Mouse (Mus musculus) adipocyte (in vitro differentiated cells): ENCODE measurements around the gene Sec23b.
"Not testable (repeated sequence)": the region's sequence is repeated elsewhere in the genome, so short reads cannot be mapped to it uniquely, and the experiment has no call there.

Experiments used
- DNase-seq: peaks from one replicate; pipeline ENCODE4 v3.0.0-alpha.2; 2016; ENCODE audit warnings: low spot score

The Sec23b gene

DNA sequence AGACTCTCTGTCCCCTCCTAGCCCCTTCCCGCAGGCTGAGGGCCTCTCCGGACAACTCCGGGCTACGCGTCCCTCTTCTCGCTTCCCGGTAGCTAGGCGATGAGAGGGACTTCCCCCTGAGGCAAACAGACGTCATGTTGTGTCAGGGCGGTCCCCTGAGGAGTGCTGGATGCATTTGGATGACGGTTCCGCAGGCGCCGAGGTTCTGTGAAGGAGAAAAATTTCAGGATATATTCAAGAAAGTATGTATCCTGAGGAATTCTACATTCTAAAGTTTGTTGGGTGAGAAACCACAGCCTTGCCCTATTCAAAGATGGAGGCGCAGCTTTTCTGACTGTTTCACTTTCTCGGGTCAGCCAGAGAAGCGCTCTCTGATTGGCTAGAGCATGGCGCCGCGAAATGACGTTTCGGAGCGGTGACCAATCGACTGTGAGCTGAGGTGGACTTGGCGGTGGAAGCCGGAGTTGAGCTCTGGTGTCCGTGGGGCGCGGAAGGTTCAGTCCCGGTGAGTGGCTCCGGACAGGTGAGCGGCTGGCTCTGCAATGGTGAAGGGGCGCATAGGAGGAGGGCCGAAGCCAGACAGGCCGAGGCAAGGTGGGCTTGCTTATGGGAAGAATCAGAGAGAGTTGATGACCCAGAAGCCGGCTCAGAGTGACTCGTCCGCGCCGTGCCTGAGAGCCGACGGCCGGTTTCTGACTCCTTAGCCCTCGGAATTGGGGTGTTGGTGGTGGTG lies at the start of gene Sec23b:
Gene Sec23b (plus strand): TSS at position 410 of the 733 bp plus-strand sequence.
- peak; percentile 98 for DNase-seq

DNA sequence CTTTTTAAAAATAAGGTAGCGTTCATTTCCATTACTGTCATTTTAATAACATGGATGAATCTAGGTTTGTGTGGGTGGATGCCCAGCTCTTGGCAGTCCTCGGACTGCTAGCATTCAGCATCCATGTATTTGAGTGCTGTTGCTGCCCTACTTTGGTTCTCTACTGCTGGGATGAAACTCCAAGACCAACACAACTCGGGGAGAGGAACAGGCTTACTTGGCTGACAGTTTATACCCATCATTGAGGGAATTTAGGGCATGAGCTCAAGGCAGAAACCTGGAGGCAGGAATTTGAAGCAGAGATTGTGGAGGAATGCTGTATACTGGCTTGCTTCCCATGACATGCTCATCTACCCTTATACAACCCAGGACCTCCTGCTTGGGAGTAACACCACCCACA lies 41.4 kb upstream of the Sec23b start:
- DNase-seq = no peak

DNA sequence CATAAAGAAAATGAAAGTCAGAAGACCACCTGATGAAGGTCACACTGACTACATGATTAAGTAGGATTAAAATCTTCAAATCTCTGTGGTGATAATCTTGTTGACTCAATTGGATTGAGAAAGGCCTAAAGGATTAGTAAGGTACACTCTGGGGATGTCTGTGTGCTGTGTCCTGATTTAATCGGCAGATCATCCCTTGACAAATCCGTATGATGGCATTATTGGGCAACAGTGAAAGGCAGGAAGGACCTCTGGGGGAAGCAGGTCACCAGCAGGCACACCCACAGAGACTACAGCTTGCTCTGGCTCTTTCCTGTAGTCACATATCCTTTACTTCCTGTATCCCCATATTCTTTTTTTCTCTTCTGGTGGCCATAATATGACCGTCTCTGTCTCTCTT lies 36.3 kb upstream of the Sec23b start:
- DNase-seq = no peak

DNA sequence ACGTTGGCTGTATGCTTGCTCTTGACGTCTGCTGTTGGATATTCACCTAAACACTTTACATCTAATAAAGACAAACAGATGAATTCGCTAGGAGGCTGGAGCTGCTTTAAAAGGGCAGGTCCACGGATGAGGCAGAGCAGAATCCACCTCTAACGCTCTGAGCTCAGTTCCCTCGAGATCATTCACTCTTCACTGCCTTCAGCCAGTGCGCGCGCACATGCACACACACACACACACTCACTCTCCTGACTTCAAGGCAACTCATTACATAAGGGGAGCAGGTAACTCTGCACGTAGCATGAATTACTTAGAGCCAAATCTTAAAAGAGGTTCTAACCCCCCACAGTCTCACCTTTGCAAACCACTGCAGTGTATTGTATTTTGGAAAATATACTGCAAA lies 30.2 kb upstream of the Sec23b start:
- no peak for DNase-seq

DNA sequence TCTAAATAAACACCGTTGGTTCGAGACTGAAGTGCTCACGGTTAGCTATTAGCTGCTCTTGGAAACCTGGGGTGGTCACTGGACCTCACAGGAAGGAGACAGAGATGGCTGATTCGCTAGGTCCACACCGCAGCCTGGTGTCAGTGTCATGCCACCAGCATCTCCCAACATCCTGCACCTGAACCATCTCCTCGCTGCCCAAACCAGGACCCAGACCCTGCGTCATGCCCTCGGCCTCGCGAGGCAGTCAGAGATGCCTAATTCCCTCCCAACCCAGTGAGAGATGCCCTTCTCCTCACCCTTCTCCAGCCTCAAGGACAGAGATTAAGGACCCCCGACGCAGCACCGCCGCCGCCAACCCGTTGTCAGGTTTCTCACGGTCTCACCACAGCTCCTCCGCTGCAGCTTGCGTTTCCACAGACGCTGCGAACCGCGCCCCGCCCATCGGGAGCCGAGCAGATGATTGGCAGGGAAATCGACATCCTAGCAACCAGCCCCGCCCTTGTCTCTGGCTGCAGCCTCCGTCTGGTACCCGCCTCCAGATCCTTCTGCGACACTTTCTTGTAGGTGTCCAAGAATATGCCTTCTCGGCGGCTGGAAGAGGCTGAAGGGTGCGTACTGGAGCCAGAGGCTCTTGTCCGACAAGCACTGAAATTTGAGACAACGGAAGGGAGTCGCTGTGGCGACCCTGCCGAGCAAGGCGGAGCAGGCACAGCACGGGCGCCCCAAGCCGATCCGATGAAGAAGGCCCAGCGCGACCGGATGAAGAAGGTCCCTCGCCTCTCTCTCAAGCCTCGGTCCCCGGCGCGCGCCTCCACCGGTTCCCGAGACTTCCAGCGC lies 28.8 kb upstream of the Sec23b start, which contains the start of the genes Dzank1 and Polr3f:
Gene Dzank1 (minus strand): TSS at position 434 of the 840 bp plus-strand sequence.
Gene Polr3f (plus strand): TSS at position 738 of the 840 bp plus-strand sequence.
- DNase-seq = peak; percentile 98

DNA sequence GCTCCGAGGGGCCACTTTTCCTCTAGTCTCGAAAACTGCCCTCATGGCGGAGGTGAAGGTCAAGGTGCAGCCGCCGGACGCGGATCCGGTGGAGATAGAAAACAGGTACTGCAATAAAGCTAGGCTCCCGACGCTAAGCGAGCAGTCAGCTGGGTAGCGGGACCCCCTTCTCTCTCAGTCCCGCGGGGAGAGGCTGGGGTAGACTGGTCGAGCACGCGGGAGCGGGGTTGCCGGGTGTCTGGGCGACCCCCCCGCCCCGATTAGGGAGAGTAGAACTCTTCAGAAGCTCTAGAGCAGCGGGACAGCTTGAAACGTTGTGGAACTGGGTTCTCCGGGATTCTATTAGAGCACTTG lies 28.2 kb upstream of the Sec23b start:
- no peak for DNase-seq

DNA sequence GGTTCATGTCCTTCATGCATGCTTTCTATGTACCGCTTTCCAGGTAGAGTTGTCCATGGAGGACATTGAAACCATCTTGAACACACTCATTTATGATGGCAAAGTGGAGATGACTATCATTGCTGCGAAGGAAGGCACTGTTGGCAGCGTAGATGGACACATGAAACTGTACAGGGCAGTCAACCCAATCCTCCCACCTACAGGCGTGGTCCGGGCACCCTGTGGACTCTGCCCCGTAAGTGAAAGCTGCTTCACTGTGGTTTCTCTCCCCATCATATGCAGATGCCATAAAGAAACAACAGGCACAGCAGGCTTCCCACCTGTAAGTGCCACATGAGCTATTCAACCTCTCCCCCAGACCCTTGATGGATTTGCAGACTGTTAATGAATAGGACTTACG lies 18.9 kb upstream of the Sec23b start:
- DNase-seq = no peak

DNA sequence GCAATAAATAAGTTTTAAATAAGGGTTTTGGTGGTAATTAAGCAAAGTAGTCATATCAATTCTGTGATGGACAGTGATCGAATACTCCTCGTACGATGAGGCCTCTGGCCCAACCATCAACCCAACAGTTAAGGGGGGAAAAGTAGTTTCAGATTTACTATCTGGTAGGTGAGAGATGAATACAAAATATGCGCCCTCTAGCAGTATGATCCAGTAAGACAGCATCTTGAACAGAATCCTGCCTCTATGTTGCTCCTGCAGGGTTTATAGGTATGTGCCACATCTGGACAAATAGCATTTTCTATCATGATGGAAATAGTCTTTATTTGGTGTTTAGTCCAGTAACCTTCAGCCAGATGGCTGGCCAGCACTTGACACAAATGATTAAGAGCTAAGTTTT lies 14.8 kb upstream of the Sec23b start:
- peak; percentile 34 for DNase-seq

DNA sequence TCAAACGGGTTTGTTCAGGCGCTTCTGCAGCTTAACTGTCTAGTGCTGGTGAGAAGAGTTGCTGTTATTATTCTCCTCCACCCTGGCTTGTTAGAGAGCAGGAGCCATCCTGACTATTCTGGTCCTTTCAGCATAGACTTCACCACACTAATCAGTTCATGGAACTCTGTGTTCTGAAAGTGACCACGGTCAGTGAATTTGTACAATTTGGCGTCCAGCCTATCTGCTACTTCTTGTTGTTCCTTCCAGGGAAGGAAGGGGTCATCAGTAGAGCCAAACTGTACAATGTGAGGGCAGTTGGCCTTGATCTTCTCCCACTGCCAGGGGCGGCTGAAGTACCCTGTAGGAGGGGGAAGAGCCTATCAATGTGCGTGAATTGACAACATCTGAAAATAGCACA lies 12.4 kb upstream of the Sec23b start:
- DNase-seq = no peak

DNA sequence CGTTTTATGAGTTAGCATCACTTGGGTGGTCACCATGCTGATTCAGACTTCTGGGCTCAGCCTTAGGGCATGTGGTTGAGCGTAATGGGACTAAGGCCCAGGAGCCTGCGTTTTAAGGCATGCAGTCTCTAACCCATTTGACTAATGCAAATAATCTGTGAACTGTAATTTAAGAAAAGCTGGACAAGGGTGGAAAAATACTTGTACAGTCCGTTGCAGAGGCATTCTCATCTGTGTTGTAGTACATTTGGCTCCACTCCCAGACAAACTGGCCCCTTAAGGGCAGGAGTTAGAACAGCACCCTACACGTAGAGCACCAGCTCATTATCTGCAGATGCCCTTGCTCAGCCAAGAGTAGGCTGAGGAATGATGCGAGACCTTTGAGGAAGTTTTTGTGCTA lies 11.4 kb upstream of the Sec23b start:
- DNase-seq = peak; percentile 78

DNA sequence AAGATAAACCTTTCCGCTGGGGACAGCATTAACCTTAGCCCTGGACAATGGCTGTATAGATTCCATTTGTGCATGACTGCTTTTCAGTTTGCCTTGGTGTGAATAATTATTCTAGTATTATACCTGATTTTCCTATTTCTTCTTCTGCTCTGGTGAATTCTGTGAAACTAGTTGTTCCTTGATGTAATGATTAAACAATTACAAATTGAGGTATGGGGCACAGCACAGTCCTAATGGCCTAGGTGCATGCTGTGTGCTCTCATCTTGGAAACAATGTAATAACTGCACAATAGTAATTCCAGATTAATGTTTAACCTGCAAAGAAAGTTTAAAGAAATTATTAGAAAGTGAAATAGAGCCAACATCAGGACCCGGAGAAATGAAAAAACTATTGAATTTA lies 11.0 kb upstream of the Sec23b start:
- no peak for DNase-seq

DNA sequence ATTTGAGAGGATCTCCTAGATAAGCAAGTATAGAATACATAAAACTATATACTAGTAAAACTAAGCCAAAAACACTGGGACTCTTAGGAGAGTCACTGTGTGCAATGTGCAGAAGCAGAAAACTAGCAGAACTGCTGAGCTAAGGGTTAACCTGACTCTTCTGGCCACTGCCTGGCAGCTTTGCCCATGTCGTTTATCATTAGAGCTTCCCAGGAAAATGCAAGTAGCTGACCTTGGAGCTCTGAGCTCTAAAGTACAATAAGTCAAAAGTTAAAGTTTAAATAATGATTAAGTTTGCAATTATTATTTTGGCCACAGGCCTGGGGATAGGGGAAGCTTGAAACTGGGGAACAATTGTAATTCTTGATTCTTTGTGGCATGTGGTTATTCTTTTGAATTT lies 10.5 kb upstream of the Sec23b start:
- no peak for DNase-seq

DNA sequence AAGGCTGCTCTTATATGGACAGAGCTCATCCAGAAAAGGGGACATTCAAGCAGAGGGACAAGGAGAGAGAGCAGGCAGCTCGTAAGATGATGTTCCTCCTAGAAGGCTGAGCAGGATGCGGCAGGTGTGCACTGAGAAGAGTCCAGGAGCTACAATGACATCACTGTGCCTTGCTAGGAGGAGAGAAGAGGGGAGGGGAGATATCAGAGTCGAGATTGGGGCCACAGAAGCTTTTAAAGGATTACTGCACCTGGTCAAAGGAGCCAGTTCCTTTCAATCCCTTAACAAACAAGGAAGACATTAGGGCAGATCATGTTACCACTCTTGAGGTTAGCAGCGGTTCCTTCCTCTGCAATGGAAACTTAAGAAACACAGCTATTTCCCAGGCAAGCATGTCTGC lies 8.5 kb upstream of the Sec23b start:
- no peak for DNase-seq

DNA sequence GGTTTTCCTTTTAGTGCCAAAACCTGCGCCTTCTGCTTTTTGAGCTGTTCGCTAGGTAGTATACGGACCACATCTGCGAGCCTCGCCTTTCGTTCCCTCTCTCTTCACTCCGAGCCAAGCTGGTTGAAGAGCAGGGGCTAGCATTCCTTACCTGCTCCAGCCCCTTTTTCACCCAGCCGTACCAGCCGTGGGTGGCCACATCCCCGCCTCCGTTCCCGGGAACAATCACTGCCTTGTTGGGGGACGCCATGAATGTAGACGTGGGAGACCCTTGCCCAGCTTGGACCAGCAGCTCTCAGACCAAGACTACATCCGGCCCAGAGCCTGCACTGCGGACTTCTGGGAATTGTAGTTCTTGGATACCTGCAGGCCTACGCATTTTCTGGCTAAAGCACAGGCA lies 5.5 kb upstream of the Sec23b start, which contains the start of gene Rbbp9:
Gene Rbbp9 (minus strand): TSS at position 341 of the 400 bp plus-strand sequence.
- DNase-seq = peak; percentile 80

DNA sequence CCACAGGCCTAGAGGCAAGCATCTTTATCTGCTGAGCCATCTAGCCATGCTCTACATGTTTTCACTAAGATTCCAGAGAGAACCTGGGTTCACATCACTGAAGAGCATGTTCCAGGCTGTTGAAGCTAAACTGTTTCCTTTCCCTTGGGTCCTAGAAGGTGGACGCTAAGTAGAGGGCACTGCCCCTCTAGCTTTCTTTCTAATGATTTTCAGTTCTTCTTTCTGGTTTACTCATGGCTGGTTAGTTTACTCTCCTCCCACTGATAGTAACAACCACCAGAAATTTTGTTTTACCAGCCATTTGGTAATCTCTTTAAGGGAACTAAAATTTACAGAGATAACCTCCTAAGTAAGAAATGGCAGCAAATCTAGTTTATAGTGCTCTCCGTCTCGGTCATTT lies 2.1 kb upstream of the Sec23b start:
- no peak for DNase-seq

DNA sequence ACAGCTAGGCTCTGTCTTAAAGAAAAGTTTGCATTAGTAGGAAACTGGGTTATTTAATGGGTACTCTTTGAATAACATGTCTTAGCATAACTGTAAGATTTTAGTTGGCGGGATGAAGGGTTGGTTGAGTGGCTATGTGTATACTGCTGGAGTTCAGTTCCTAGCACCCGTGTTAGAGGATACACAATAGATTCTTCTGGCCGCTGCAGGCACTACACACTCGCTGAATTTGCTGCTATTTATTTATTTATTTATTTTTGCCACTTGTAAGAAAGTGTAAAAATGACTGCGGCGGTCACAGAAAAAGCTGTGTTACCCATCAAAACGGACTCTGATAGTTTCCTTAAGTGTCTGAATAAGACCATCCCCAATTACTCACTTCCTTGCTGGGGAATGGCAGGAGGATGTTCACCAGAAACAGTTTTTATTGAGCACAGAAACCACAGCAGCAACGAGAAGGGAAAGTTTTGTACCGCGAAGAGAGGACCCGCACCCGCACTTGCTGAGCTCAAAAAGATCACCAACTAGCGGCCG lies 676 bp upstream of the Sec23b start:
- DNase-seq = no peak

DNA sequence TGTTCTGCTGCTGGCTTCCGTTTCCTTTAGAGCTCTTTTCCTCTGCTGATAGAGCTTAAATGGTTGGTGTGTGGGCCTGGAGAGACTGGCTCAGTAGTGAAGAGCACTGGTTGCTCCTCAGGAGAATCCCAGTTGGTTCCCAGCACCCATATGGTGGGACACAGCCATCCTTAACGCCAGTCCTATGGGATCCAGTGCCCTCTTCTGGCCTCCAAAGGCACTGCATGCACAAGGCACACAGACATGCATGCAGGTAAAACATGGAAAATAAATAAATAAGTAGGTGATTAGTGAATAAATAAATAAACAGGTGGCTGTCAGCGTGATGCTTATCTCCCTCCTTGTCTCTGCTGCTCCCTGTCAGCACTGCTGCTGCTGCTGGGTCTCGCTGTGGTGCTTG lies 32.7 kb downstream of the Sec23b start:
- DNase-seq = no peak

DNA sequence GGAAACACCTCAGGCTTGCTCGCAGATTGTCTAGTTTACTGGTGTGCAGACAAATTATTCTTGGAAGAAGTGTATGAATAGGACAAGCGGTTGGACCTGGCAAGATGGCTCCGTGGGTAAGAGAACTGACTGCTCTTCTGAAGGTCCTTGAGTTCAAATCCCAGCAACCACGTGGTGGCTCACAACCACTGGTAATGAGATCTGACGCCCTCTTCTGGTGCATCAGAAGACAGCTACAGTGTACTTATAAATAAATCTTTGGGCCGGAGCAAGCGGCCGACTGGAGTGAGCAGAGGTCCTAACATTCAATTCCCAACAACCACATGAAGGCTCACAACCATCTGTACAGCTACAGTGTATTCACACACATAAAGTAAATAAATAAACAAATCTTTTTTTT lies 37.0 kb downstream of the Sec23b start:
- not testable (repeated sequence) for DNase-seq

DNA sequence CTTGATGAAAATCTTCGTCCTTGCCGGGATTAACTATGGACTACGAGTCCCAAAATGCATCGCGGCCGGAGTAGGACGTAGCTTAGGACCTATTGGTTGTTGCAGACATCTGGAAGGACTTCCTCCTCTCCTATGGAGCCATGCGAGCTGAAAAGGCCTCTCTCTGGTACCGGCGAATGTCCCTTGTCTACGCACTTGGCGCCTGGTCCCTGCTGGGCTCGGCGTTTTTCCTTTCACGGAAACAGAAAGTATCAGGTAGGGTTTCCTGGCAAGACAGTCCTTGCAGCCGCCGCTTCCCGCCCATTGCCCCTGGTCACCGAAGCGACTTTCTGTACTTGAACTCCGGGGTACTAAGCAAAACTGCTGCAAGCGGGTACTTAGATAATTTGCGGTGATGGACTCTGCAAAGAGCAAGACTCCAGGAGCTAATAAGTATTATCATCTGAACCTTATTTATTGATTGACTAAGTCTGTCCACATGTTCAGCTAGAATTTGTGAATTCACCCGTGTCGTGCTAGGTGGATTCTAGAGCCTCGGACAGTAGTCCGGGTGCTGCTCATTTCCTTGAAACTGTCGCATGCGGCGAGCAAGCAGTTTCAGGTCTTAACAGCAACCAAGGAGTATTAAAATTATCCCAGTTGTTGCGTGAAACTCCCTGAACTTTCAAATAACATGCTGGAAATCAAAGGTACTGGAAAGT lies 38.1 kb downstream of the Sec23b start, which contains the start of gene Smim26:
Gene Smim26 (plus strand): TSS at position 104 of the 701 bp plus-strand sequence.
- DNase-seq = peak; percentile 84

DNA sequence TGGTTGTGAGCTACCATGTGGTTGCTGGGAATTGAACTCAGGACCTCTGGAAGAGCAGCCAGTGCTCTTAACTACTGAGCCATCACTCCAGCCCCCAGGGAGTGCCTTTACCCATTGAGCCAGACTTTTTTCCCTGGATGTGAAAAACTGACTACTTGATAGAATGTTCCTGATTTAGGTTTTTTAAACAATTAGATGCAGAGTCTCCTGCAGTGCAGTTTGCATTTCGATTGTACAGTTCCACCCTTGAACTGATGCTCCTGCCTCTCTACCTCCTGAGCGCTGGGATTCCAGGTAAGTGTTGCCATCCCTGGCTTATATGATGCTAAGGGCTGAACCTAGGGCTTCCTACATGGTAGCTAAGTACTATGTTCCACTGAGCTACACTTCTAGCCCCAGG lies 42.0 kb downstream of the Sec23b start:
- DNase-seq = no peak

DNA sequence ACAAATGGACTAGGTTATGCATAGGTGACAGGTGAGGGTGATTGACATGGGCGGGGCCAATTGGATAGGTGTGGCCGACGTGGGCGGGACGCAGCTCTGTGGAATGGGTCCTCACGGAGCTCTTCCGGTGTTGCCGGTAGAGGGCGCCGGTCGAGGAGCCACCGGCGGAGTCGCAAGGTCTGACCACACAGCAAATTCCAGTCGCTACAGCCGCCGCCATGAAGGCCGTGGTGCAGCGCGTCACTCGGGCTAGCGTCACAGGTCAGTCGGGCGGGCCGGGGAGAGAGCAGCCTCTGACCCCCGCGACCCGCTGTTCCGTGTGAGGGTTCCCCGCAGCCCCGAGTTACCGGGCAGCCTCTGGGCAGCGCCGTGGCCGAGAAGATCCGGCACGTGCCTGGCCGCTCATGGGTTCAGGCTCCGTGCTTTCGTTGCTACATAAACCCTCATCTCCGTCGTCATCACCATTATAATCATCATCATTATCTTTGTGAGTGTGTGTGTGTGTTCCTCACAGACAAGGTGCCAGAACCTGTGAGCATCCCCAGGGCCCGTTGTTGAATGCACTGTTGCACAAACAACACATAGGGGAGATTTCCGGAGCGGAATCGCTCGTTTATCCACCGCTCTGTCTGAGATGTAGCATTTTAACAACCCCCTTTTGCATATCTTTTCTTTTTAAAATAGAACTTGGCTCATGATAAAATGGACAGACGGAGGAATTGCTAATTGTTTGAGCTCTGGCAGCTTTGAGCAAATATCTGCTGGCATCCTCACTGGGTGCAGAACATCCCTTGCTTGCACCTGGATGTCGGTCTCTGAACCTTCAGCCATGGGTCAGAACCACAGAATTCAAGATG lies 44.0 kb downstream of the Sec23b start, which contains the start of gene Dtd1:
Gene Dtd1 (plus strand): TSS at position 67 of the 857 bp plus-strand sequence.
- DNase-seq = peak; percentile 88
